Mouse (Mus musculus) MEL (cell line): ENCODE data around the gene Ms4a6d. TPM values are rescaled to one million over a fixed set of nuclear protein-coding genes. Genes with fewer than 3 reads are reported as not detected.

Source experiments
- DNase-seq: peaks from one replicate; pipeline ENCODE4 v3.0.0; 2011; ENCODE audit warnings: low read depth, low spot score
- H3K27ac ChIP-seq: 2 replicates; pipeline ENCODE4 v1.5.1; 2012; ENCODE audit warnings: low read depth, mild to moderate bottlenecking, control low read depth, low read length, moderate library complexity; ENCODE audit not compliant: control insufficient read depth
- H3K27me3 ChIP-seq, 2 experiments: fragments of 150-350 bp in 1 of 2; sonication (generic) in 1 of 2; 2 replicates each; pipeline ENCODE4 v1.6.1; 2012; ENCODE audit warnings: low read length in 2 of 2, mild to moderate bottlenecking in 2 of 2, improper control_type of control experiment in 1 of 2, moderate library complexity in 1 of 2; ENCODE audit not compliant: insufficient read depth in 2 of 2, control insufficient read depth in 1 of 2
- H3K36me3 ChIP-seq, 2 experiments: 2 replicates each; pipeline ENCODE4 v1.6.1; 2012 to 2014; ENCODE audit warnings: low read length in 2 of 2, improper control_type of control experiment in 1 of 2, inconsistent platforms in 1 of 2, mild to moderate bottlenecking in 1 of 2; ENCODE audit not compliant: insufficient read depth in 2 of 2, control insufficient read depth in 1 of 2
- H3K4me1 ChIP-seq, 2 experiments: fragments of 150-350 bp in 1 of 2; sonication (generic) in 1 of 2; 2 replicates each; pipeline ENCODE4 v1.6.1; 2012; ENCODE audit warnings: low read length in 2 of 2, improper control_type of control experiment in 1 of 2, mild to moderate bottlenecking in 1 of 2; ENCODE audit not compliant: insufficient read depth in 2 of 2, control insufficient read depth in 1 of 2
- H3K4me3 ChIP-seq, 2 experiments: fragments of 150-350 bp in 1 of 2; sonication (generic) in 1 of 2; 2 replicates each; pipeline ENCODE4 v1.5.1; 2012; ENCODE audit warnings: low read depth in 2 of 2, low read length in 2 of 2, mild to moderate bottlenecking in 2 of 2, moderate library complexity in 2 of 2, control low read depth in 1 of 2, improper control_type of control experiment in 1 of 2; ENCODE audit not compliant: control insufficient read depth in 1 of 2, insufficient read depth in 1 of 2
- H3K79me2 ChIP-seq: 2 replicates; pipeline ENCODE4 v1.6.1; 2012; ENCODE audit warnings: mild to moderate bottlenecking, low read length, moderate library complexity; ENCODE audit not compliant: control insufficient read depth, poor library complexity, insufficient read depth
- H3K9ac ChIP-seq: 2 replicates; pipeline ENCODE4 v1.6.1; 2012; ENCODE audit warnings: low read depth, mild to moderate bottlenecking, control low read depth, low read length, moderate library complexity; ENCODE audit not compliant: control insufficient read depth, poor library complexity, severe bottlenecking
- H3K9me3 ChIP-seq: fragments of 150-350 bp; sonication (generic); replicated peaks from 2 replicates; pipeline ENCODE4 v1.6.1; 2012; ENCODE audit warnings: mild to moderate bottlenecking, low read length, improper control_type of control experiment, moderate library complexity; ENCODE audit not compliant: insufficient read depth
- CTCF ChIP-seq, 3 experiments: IDR thresholded peaks in 2 of 3; conservative IDR thresholded peaks in 1 of 3; 2 replicates each; pipeline ENCODE4 v1.5.1; 2011 to 2012; ENCODE audit warnings: low read length in 3 of 3, low read depth in 2 of 3, mild to moderate bottlenecking in 2 of 3, improper control_type of control experiment in 1 of 3, inconsistent platforms in 1 of 3, mixed read lengths in 1 of 3, moderate library complexity in 1 of 3; ENCODE audit not compliant: control insufficient read depth in 1 of 3, insufficient read depth in 1 of 3, poor library complexity in 1 of 3, severe bottlenecking in 1 of 3
- ELF1 ChIP-seq: IDR thresholded peaks from 2 replicates; pipeline ENCODE4 v1.6.1; 2014; ENCODE audit warnings: low read depth, mild to moderate bottlenecking, inconsistent platforms, low read length, improper control_type of control experiment, moderate library complexity
- EP300 ChIP-seq, 2 experiments: IDR thresholded peaks; 2 replicates each; pipeline ENCODE4 v1.6.1; 2011; ENCODE audit warnings: improper control_type of control experiment in 2 of 2, low read length in 2 of 2, low read depth in 1 of 2, mild to moderate bottlenecking in 1 of 2
- ETS1 ChIP-seq: IDR thresholded peaks from 2 replicates; pipeline ENCODE4 v1.6.1; 2012; ENCODE audit warnings: low read depth, mild to moderate bottlenecking, inconsistent platforms, low read length, improper control_type of control experiment, moderate library complexity
- GABPA ChIP-seq: IDR thresholded peaks from 2 replicates; pipeline ENCODE4 v1.6.1; 2012; ENCODE audit warnings: low read depth, mild to moderate bottlenecking, inconsistent platforms, low read length, improper control_type of control experiment, moderate library complexity
- HCFC1 ChIP-seq: IDR thresholded peaks from 2 replicates; pipeline ENCODE4 v1.6.1; 2012; ENCODE audit warnings: low read depth, mild to moderate bottlenecking, inconsistent platforms, low read length, improper control_type of control experiment, moderate library complexity
- JUND ChIP-seq: IDR thresholded peaks from 2 replicates; pipeline ENCODE4 v1.6.1; 2011; ENCODE audit warnings: low read depth, mild to moderate bottlenecking, improper control_type of control experiment, low read length
- MXI1 ChIP-seq: IDR thresholded peaks from 2 replicates; pipeline ENCODE4 v1.6.1; 2011; ENCODE audit warnings: mild to moderate bottlenecking, low read depth, low read length, improper control_type of control experiment
- MYB ChIP-seq: IDR thresholded peaks from 2 replicates; pipeline ENCODE4 v1.6.1; 2011; ENCODE audit warnings: mild to moderate bottlenecking, low read depth, low read length, improper control_type of control experiment
- NELFE ChIP-seq: IDR thresholded peaks from 2 replicates; pipeline ENCODE4 v1.6.1; 2011; ENCODE audit warnings: low read depth, low read length, improper control_type of control experiment
- RAD21 ChIP-seq: IDR thresholded peaks from 2 replicates; pipeline ENCODE4 v1.6.1; 2011; ENCODE audit warnings: mild to moderate bottlenecking, low read depth, low read length, improper control_type of control experiment
- RCOR1 ChIP-seq: IDR thresholded peaks from 2 replicates; pipeline ENCODE4 v1.6.1; 2012; ENCODE audit warnings: low read depth, mild to moderate bottlenecking, inconsistent platforms, low read length, improper control_type of control experiment
- SIN3A ChIP-seq: IDR thresholded peaks from 2 replicates; pipeline ENCODE4 v1.6.1; 2012; ENCODE audit warnings: low read length, improper control_type of control experiment, inconsistent platforms
- SMC3 ChIP-seq: IDR thresholded peaks from 2 replicates; pipeline ENCODE4 v1.6.1; 2011; ENCODE audit warnings: low read depth, low read length, improper control_type of control experiment
- TAL1 ChIP-seq: IDR thresholded peaks from 2 replicates; pipeline ENCODE4 v1.6.1; 2012; ENCODE audit warnings: mild to moderate bottlenecking, inconsistent platforms, low read length, moderate library complexity, mixed read lengths
- TBP ChIP-seq: IDR thresholded peaks from 2 replicates; pipeline ENCODE4 v1.8.0; 2011; ENCODE audit warnings: low read depth, low read length, improper control_type of control experiment
- TCF12 ChIP-seq: IDR thresholded peaks from 2 replicates; pipeline ENCODE4 v1.6.1; 2014; ENCODE audit warnings: low read depth, mild to moderate bottlenecking, inconsistent platforms, low read length, improper control_type of control experiment, moderate library complexity
- ZC3H11A ChIP-seq: IDR thresholded peaks from 2 replicates; pipeline ENCODE4 v1.6.1; 2012; ENCODE audit warnings: low read depth, mild to moderate bottlenecking, inconsistent platforms, low read length, improper control_type of control experiment
- ZMIZ1 ChIP-seq: IDR thresholded peaks from 2 replicates; pipeline ENCODE4 v1.6.1; 2012; ENCODE audit warnings: low read depth, mild to moderate bottlenecking, inconsistent platforms, low read length, improper control_type of control experiment, moderate library complexity
- polyA plus RNA-seq, 2 experiments: library from polyadenylated mRNA; stranded (reverse) in 1 of 2; unstranded in 1 of 2; fragments of >175 nt in 1 of 2; fragments of >200 nt in 1 of 2; gene quantifications; 2 replicates each; pipeline versions ENCODE4 v1.2.1 to v1.2.4; 2012; ENCODE audit warnings: low replicate concordance in 2 of 2, low read depth in 1 of 2; ENCODE audit not compliant: insufficient read length in 2 of 2, insufficient read depth in 1 of 2, missing spikeins in 1 of 2
- total RNA-seq: library from RNA; depleted of rRNA; stranded (reverse); fragments of 300-350 nt; gene quantifications from 2 replicates; pipeline ENCODE4 v1.2.3, GENCODE M21; 2012

Ms4a6d gene
- total and polyA plus RNA-seq, 3 experiments, result not detected

DNA sequence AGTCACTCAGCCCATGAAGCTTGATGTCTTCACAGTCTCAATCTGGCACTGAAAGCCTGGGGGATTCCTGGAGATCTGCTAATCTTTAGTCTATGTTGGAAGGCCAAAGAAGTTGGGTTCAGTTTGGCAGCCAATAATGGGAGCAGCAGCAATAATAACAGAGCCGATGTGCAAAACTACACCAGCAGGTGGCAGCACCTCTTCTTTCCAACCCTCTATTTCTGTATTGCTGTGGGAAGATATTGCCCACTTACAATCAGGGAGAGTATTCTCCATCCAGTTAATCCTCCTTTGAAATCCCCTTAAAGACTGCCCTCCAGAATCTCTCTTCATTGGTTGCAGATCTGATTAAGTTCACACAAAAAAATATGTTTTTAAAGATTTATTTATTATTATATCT is 3.5 kb upstream of the Ms4a6d start (continued):
- TF ChIP-seq ELF1 (no peak), RAD21 (peak; percentile 87), TCF12 (no peak), TAL1 (no peak), TBP (no peak), MYB (no peak), RCOR1 (no peak), ZMIZ1 (no peak), ETS1 (no peak), JUND (no peak), ZC3H11A (peak; percentile 88), MXI1 (no peak), HCFC1 (0 out of 2 replicates have a peak, but pooled peaks have one; percentile 19)
- TF ChIP-seq, all 39 proteins: peak for 9

GRCm38 (mm10) chr19:11602026-11602425 is 2.6 kb downstream of the Ms4a6d start:
- H3K4me3 ChIP-seq, result no peak overlapping the region
- no peaks in the 10 kb centered on the region for H3K79me2 ChIP-seq
- peaks cover 0 to 10% of the 10 kb centered on the region in 2 experiments; a peak in 3 of 4 replicates for H3K27me3 ChIP-seq
- no peaks in the 10 kb centered on the region; a peak in 1 of 4 replicates for H3K4me1 ChIP-seq
- no peaks in the 10 kb centered on the region for H3K36me3 ChIP-seq
- peak; percentile 41 for DNase-seq
- TF ChIP-seq HCFC1, result no peak
- peak; percentile 46 for TF ChIP-seq RAD21
- no peak for TF ChIP-seq JUND
- TF ChIP-seq RCOR1, result no peak
- no peak for TF ChIP-seq ETS1
- peak; percentile 55 for TF ChIP-seq SMC3
- no peak for TF ChIP-seq ZC3H11A
- TF ChIP-seq TCF12, result no peak
- TF ChIP-seq EP300 (IDR thresholded peaks at IDR 0.05; ENCODE audit: low read depth in 1 of 2, low read length in 2 of 2), result no peak
- no peak for TF ChIP-seq GABPA
- no peak for TF ChIP-seq NELFE
- no peak for TF ChIP-seq SIN3A
- peak; percentile 24 to 57 (median 24); a peak in 4 of 6 replicates for TF ChIP-seq CTCF (IDR thresholded peaks at IDR 0.05 in 2 of 3, conservative IDR thresholded peaks at IDR 0.05 in 1 of 3; ENCODE audit: control insufficient read depth in 1 of 3, insufficient read depth in 1 of 3, low read depth in 2 of 3, low read length in 3 of 3, poor library complexity in 1 of 3, severe bottlenecking in 1 of 3)
- H3K9me3 ChIP-seq, result no peaks in the 10 kb centered on the region
- H3K9ac ChIP-seq, result no peak overlapping the region
- H3K27ac ChIP-seq, result no peak overlapping the region
